Mouse (Mus musculus) megakaryocyte, embryonic 14.5 days (primary cell): ENCODE data around the gene Hcn4. TPM values are rescaled to one million over a fixed set of nuclear protein-coding genes. Genes with fewer than 3 reads are reported as not detected.

Experiments
- H3K27me3 ChIP-seq: replicated peaks from 2 replicates; pipeline ENCODE3; 2012; ENCODE audit warnings: inconsistent platforms
- H3K36me3 ChIP-seq: replicated peaks from 2 replicates; pipeline ENCODE3; 2012; ENCODE audit warnings: low read length, inconsistent platforms, mixed read lengths
- H3K4me1 ChIP-seq: 2 replicates; pipeline ENCODE4 v1.6.1; 2012; ENCODE audit warnings: inconsistent platforms
- H3K4me3 ChIP-seq: replicated peaks from 2 replicates; pipeline ENCODE3; 2012; ENCODE audit warnings: moderate library complexity, mild to moderate bottlenecking, inconsistent platforms
- H3K9me3 ChIP-seq: 2 replicates; pipeline ENCODE4 v1.6.1; 2012; ENCODE audit warnings: inconsistent platforms
- FLI1 ChIP-seq: IDR thresholded peaks from 2 replicates; pipeline ENCODE4 v1.6.1; 2012; ENCODE audit warnings: low read length, inconsistent platforms, mixed read lengths
- GATA1 ChIP-seq: IDR thresholded peaks from 3 replicates; pipeline ENCODE4 v1.6.1; 2012; ENCODE audit warnings: mixed read lengths, low read length, inconsistent platforms, borderline replicate concordance
- polyA plus RNA-seq: library from polyadenylated mRNA; stranded (reverse); fragments of >175 nt; gene quantifications from 2 replicates; pipeline ENCODE4 v1.2.3, GENCODE M21; 2012; ENCODE audit warnings: low replicate concordance; ENCODE audit not compliant: insufficient read depth

The Hcn4 gene
- polyA plus RNA-seq, 1 experiment = not detected

GRCm38 (mm10) chr9:58902869-58903585, 79.8 kb downstream of the Hcn4 start:
- no peaks in the 10 kb centered on the region for H3K9me3 ChIP-seq
- H3K4me3 ChIP-seq = no peak overlapping the region
- TF ChIP-seq FLI1 = no peak
- TF ChIP-seq GATA1 = no peak
- H3K4me1 ChIP-seq = no peaks in the 10 kb centered on the region
- H3K36me3 ChIP-seq = no peaks in the 10 kb centered on the region
- peaks cover 2% of the 10 kb centered on the region for H3K27me3 ChIP-seq

Other genes starting within 250 kb of the Hcn4 start
- gene Nptn, start 241.2 kb upstream of the Hcn4 start, polyA plus RNA-seq = 231 and 377 TPM in 2 replicates
- gene Rec114, start 79.4 kb upstream of the Hcn4 start, polyA plus RNA-seq = not detected in 2 replicates
- gene Neo1, start 213.0 kb downstream of the Hcn4 start, polyA plus RNA-seq = 0.37 TPM in 1 of 2 replicates, not detected in the other